Mouse (Mus musculus): ENCODE data around the gene Dnaic1.
"Not testable (repeated sequence)": the region's sequence is repeated elsewhere in the genome, so short reads cannot be mapped to it uniquely, and the experiment has no call there.

Gene Dnaic1

GRCm38 (mm10) chr4:41671500-41671899 is 101.9 kb downstream of the Dnaic1 start:
- no peak for DNase-seq

GRCm38 (mm10) chr4:41671963-41672480 is 102.4 kb downstream of the Dnaic1 start:
- DNase-seq: no peak

- DNase-seq: no peak
Observed at GRCm38 (mm10) chr4:41672522-41672963, 103.0 kb downstream of the Dnaic1 start.

GRCm38 (mm10) chr4:41673186-41673585 is 103.6 kb downstream of the Dnaic1 start:
- no peak for DNase-seq

GRCm38 (mm10) chr4:41676248-41677005 is 106.9 kb downstream of the Dnaic1 start:
- no peak for DNase-seq

GRCm38 (mm10) chr4:41677006-41677629 is 107.5 kb downstream of the Dnaic1 start:
- DNase-seq: no peak

GRCm38 (mm10) chr4:41678863-41679262 is 109.3 kb downstream of the Dnaic1 start:
- DNase-seq: no peak

GRCm38 (mm10) chr4:41679291-41679690 is 109.7 kb downstream of the Dnaic1 start:
- no peak for DNase-seq

GRCm38 (mm10) chr4:41681176-41681575 is 111.6 kb downstream of the Dnaic1 start:
- no peak for DNase-seq

- DNase-seq: no peak
Observed at GRCm38 (mm10) chr4:41681947-41682346, 112.4 kb downstream of the Dnaic1 start.

GRCm38 (mm10) chr4:41682789-41683188 is 113.2 kb downstream of the Dnaic1 start:
- DNase-seq: no peak

GRCm38 (mm10) chr4:41683303-41683702 is 113.7 kb downstream of the Dnaic1 start:
- DNase-seq: not testable (repeated sequence)

GRCm38 (mm10) chr4:41684131-41684930 is 114.8 kb downstream of the Dnaic1 start:
- not testable (repeated sequence) for DNase-seq

- DNase-seq: not testable (repeated sequence)
Observed at GRCm38 (mm10) chr4:41684931-41685453, 115.4 kb downstream of the Dnaic1 start.

- DNase-seq: not testable (repeated sequence)
Observed at GRCm38 (mm10) chr4:41685882-41686492, 116.4 kb downstream of the Dnaic1 start.

Measured in spleen, adult 18-20 months (tissue).